Mouse (Mus musculus): ENCODE results near the gene BC030870. TPM values are rescaled to one million over a fixed set of nuclear protein-coding genes. Genes with fewer than 3 reads are reported as not detected.
A peak's percentile ranks its signal among the peaks of the same experiment; 100 is the strongest.

Gene BC030870
- polyA plus RNA-seq, 1 experiment from 2014 or later: 5.8 TPM

DNA sequence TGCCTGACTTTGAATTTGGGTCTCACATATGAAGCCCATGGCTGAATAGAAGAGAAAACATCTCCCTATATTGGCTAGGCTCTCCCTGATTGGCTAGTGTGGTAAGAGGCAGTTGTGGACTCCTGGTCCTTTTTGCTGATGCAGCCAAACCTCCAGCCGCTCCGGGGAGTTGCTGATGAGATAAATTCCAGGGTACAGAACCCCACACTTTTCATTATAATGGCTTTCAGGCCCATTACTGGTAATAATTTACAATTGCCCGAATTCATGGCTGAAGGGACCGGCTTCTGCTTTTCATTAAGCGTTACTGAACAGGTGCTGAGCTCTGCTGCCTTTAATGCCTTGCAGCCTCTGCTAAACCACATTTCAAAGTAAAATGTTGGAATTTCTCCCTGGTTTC lies 75.4 kb downstream of the BC030870 start:
- no peaks in the 10 kb centered on the region for H3K36me3 ChIP-seq (ENCODE audit: insufficient read depth, low read length)
- DNase-seq (ENCODE audit: low spot score) (no peak), ATAC-seq (no peak)
- H3K27me3 ChIP-seq (replicated peaks; ENCODE audit: insufficient read depth, low read length): no peaks in the 10 kb centered on the region
- no peaks in the 10 kb centered on the region for H3K4me1 ChIP-seq (ENCODE audit: insufficient read depth, low read depth, low read length)
- no peak overlapping the region for H3K9ac ChIP-seq (replicated peaks; ENCODE audit: low read depth)
- no peak for TF ChIP-seq CTCF (IDR thresholded peaks at IDR 0.05)
- TF ChIP-seq EP300 (IDR thresholded peaks at IDR 0.05): no peak
- H3K9me3 ChIP-seq (ENCODE audit: low read length): no peaks in the 10 kb centered on the region
- no peak overlapping the region for H3K4me2 ChIP-seq (replicated peaks; ENCODE audit: low read depth, low read length)
- H3K4me3 ChIP-seq (ENCODE audit: low read depth, low read length): no peak overlapping the region
- 75% methylated on average over 5 of the region's 5 CpGs for WGBS
- H3K27ac ChIP-seq (ENCODE audit: low read length): no peak overlapping the region

DNA sequence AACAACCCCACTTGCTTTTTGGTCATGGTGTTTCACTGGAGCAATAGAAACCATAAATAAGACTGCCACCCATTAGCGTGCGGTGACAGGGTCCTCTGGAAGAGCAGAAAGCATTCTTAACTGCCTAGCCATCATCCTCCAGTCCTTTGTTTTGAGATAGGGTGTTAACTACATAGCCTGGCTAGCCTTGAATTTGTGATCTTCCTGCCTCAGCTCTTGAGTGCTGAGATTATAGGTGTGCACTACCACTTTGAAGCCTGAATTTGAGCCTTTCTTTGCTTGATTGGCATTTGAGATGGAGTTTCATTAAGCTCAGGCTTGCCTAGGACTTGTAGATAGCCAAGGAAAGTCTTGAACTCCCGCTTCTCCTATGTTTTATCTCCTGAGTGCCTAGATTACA lies 75.8 kb downstream of the BC030870 start:
- no peaks in the 10 kb centered on the region for H3K4me1 ChIP-seq (ENCODE audit: insufficient read depth, low read depth, low read length)
- no peaks in the 10 kb centered on the region for H3K9me3 ChIP-seq (ENCODE audit: low read length)
- H3K9ac ChIP-seq (replicated peaks; ENCODE audit: low read depth): no peak overlapping the region
- H3K36me3 ChIP-seq (ENCODE audit: insufficient read depth, low read length): no peaks in the 10 kb centered on the region
- WGBS: 84% methylated on average over 3 of the region's 3 CpGs
- H3K4me3 ChIP-seq (ENCODE audit: low read depth, low read length): no peak overlapping the region
- DNase-seq (ENCODE audit: low spot score): no peak
- no peaks in the 10 kb centered on the region for H3K27me3 ChIP-seq (replicated peaks; ENCODE audit: insufficient read depth, low read length)
- no peak for ATAC-seq
- no peak overlapping the region for H3K4me2 ChIP-seq (replicated peaks; ENCODE audit: low read depth, low read length)
- TF ChIP-seq EP300 (IDR thresholded peaks at IDR 0.05) (no peak), CTCF (IDR thresholded peaks at IDR 0.05) (no peak)
- H3K27ac ChIP-seq (ENCODE audit: low read length): no peak overlapping the region

DNA sequence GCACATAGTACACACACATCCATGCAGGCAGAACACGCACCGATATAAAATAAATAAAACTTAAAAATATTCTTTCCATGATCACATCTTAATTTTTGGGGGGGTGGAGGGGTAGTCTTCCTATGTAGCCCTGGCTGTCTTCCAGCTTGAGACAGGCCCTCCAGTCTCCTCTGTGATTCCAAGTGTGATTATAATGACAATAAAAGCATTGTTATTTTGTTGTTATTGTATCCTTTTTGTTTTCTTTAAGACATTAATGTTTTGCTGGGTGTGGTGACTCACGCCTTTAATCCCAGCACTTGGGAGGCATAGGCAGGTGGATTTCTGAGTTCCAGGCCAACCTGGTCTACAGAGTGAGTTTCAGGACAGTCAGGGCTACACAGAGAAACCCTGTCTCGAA lies 81.6 kb downstream of the BC030870 start:
- Histone ChIP-seq H3K9ac (replicated peaks; ENCODE audit: low read depth) (no peak overlapping the region), H3K36me3 (ENCODE audit: insufficient read depth, low read length) (no peaks in the 10 kb centered on the region), H3K4me3 (ENCODE audit: low read depth, low read length) (no peak overlapping the region), H3K4me1 (ENCODE audit: insufficient read depth, low read depth, low read length) (no peaks in the 10 kb centered on the region), H3K4me2 (replicated peaks; ENCODE audit: low read depth, low read length) (no peak overlapping the region), H3K27ac (ENCODE audit: low read length) (no peak overlapping the region), H3K27me3 (replicated peaks; ENCODE audit: insufficient read depth, low read length) (no peaks in the 10 kb centered on the region), H3K9me3 (ENCODE audit: low read length) (no peaks in the 10 kb centered on the region)
- TF ChIP-seq EP300 (IDR thresholded peaks at IDR 0.05): no peak
- TF ChIP-seq CTCF (IDR thresholded peaks at IDR 0.05): no peak
- DNase-seq (ENCODE audit: low spot score): no peak
- ATAC-seq: no peak
- WGBS: 89% methylated on average over 3 of the region's 4 CpGs

DNA sequence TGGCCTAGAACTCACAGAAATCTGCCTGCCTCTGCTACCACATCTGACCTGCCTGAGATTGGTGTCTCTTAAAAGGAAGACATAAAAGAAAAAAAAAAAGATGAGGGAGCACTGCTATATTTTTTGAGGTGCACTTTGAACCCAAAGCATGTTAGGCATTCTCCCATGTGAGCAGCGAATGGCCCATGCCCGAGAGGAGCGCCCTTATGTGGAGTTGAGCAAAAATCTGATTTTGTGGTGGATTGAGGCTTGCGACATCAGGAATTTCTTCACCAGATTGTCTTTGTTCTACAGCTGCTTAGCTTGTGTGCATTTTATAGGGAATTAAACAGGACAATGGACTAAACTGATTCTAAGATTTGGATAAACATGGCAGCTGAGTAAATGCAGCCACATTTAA lies 82.2 kb downstream of the BC030870 start:
- no peak overlapping the region for H3K27ac ChIP-seq (ENCODE audit: low read length)
- WGBS: 83% methylated on average over 4 of the region's 4 CpGs
- ATAC-seq (no peak), DNase-seq (ENCODE audit: low spot score) (no peak)
- no peaks in the 10 kb centered on the region for H3K9me3 ChIP-seq (ENCODE audit: low read length)
- TF ChIP-seq EP300 (IDR thresholded peaks at IDR 0.05) (no peak), CTCF (IDR thresholded peaks at IDR 0.05) (no peak)
- H3K36me3 ChIP-seq (ENCODE audit: insufficient read depth, low read length): no peaks in the 10 kb centered on the region
- no peaks in the 10 kb centered on the region for H3K4me1 ChIP-seq (ENCODE audit: insufficient read depth, low read depth, low read length)
- H3K4me2 ChIP-seq (replicated peaks; ENCODE audit: low read depth, low read length): no peak overlapping the region
- no peak overlapping the region for H3K9ac ChIP-seq (replicated peaks; ENCODE audit: low read depth)
- no peak overlapping the region for H3K4me3 ChIP-seq (ENCODE audit: low read depth, low read length)
- no peaks in the 10 kb centered on the region for H3K27me3 ChIP-seq (replicated peaks; ENCODE audit: insufficient read depth, low read length)

DNA sequence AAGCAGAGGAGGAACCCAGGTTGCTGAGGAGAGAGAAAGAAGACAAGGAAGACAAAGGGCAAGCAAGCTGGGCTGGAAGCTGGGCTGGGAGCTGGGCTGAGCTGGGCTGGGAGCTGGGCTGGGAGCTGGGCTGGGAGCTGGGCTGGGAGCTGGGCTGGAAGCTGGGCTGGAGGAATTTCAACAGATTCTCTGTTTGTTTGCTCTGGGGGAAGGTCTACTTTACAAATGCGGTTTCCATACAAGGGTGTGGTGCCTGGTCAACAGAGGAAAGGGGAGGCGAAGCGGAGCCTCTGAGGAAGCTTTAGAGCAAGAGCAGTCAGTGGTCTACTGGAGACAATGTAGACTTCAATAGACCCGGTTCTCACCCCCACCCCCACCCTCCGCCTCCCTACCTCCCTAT lies 82.8 kb downstream of the BC030870 start:
- H3K27me3 ChIP-seq (replicated peaks; ENCODE audit: insufficient read depth, low read length): no peaks in the 10 kb centered on the region
- H3K4me2 ChIP-seq (replicated peaks; ENCODE audit: low read depth, low read length): peak overlapping the region; percentile 22; the same call in 1 of the 2 replicates
- no peak for TF ChIP-seq EP300 (IDR thresholded peaks at IDR 0.05)
- no peak for TF ChIP-seq CTCF (IDR thresholded peaks at IDR 0.05)
- H3K36me3 ChIP-seq (ENCODE audit: insufficient read depth, low read length): no peaks in the 10 kb centered on the region
- no peak overlapping the region for H3K4me3 ChIP-seq (ENCODE audit: low read depth, low read length)
- WGBS: 53% methylated on average over 5 of the region's 5 CpGs
- H3K9ac ChIP-seq (replicated peaks; ENCODE audit: low read depth): no peak overlapping the region
- DNase-seq (ENCODE audit: low spot score) (peak; percentile 54), ATAC-seq (peak; percentile 77)
- H3K27ac ChIP-seq (ENCODE audit: low read length): no peak overlapping the region
- H3K9me3 ChIP-seq (ENCODE audit: low read length): no peaks in the 10 kb centered on the region
- H3K4me1 ChIP-seq (ENCODE audit: insufficient read depth, low read depth, low read length): no peaks in the 10 kb centered on the region

DNA sequence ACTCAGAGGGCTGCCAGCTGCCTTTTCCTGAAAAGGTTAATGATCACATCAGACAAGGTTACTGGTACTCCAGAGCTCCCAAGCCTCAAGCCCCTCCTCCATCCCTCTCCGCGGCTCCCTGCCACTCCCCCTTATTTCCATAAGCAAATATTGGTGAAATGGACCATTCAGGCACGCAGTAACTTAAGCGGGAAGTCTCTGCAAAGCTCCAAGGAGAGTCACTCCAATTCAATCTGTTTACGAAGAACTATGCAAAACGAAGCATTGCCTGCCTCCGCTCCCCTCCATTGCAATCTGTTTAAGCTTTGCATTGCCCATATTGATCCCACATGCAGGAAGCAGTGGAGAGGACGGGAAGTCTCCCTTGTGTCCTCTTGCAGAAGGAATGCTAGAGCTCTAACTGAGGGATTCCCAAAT lies 92.2 kb downstream of the BC030870 start, which contains the start of gene Apela:
Apela (minus strand) TSS at position 220 of the 417 bp plus-strand sequence.
- Histone ChIP-seq H3K27ac (ENCODE audit: low read length) (no peak within 1 kb of the TSS), H3K4me2 (replicated peaks; ENCODE audit: low read depth, low read length) (peak within 1 kb of the TSS; percentile 45), H3K27me3 (replicated peaks; ENCODE audit: insufficient read depth, low read length) (no peaks in the 10 kb centered on the region), H3K9me3 (ENCODE audit: low read length) (no peaks in the 10 kb centered on the region), H3K4me3 (ENCODE audit: low read depth, low read length) (peak within 1 kb of the TSS; percentile 1; the same call in 1 of the 2 replicates), H3K4me1 (ENCODE audit: insufficient read depth, low read depth, low read length) (no peaks in the 10 kb centered on the region; the same call in 1 of the 2 replicates), H3K9ac (replicated peaks; ENCODE audit: low read depth) (no peak within 1 kb of the TSS), H3K36me3 (ENCODE audit: insufficient read depth, low read length) (no peaks in the 10 kb centered on the region)
- ATAC-seq (peak; percentile 73), DNase-seq (ENCODE audit: low spot score) (peak; percentile 71)
- WGBS: 1% methylated on average over 8 of the region's 8 CpGs
- TF ChIP-seq CTCF (IDR thresholded peaks at IDR 0.05): no peak
- no peak for TF ChIP-seq EP300 (IDR thresholded peaks at IDR 0.05)

Small RNA genes lying within 50 kb of the gene (microRNA-seq; reads per million reads assigned to microRNA genes)
- gene Gm24333: not detected

Other genes with a start within 250 kb of the BC030870 start
- gene Tmem192, start 182.4 kb downstream of the BC030870 start, polyA plus RNA-seq (2015; fragmentation: Nextera tagmentation; extraction: Ambion mirVana): 26.4 and 34.4 TPM in 2 replicates
- not detected in 2 replicates for gene Trim75, start 141.7 kb downstream of the BC030870 start, polyA plus RNA-seq (2015; fragmentation: Nextera tagmentation; extraction: Ambion mirVana)
- not detected in 2 replicates for gene Trim61, start 111.0 kb downstream of the BC030870 start, polyA plus RNA-seq (2015; fragmentation: Nextera tagmentation; extraction: Ambion mirVana)
- gene Trim60, start 111.0 kb downstream of the BC030870 start, polyA plus RNA-seq (2015; fragmentation: Nextera tagmentation; extraction: Ambion mirVana): not detected in 2 replicates
- gene Apela, start 92.2 kb downstream of the BC030870 start, polyA plus RNA-seq (2015; fragmentation: Nextera tagmentation; extraction: Ambion mirVana): 0.58 and 0.77 TPM in 2 replicates
- gene Gm10663, start 54.5 kb downstream of the BC030870 start, polyA plus RNA-seq (2015; fragmentation: Nextera tagmentation; extraction: Ambion mirVana): not detected in 2 replicates

Measured in lung, postnatal 0 days (tissue).